Mouse (Mus musculus) lung, postnatal 0 days (tissue): ENCODE data around the gene Ttll3. TPM values are rescaled to one million over a fixed set of nuclear protein-coding genes. Genes with fewer than 3 reads are reported as not detected.
A peak's percentile ranks its signal among the peaks of the same experiment; 100 is the strongest.

Experiments
- ATAC-seq: fragments of 200-750 bp; cut with Nextera tagmentation; 2 replicates; pipeline ENCODE4 v1.8.0; 2017; ENCODE audit warnings: moderate library complexity
- DNase-seq: peaks from one replicate; pipeline ENCODE4 v3.0.0-alpha.2; 2016; ENCODE audit warnings: low spot score
- H3K27ac ChIP-seq: fragments of 300-500 bp; sonication (generic); 2 replicates; pipeline ENCODE4 v1.5.1; 2014; ENCODE audit warnings: antibody characterized with exemption, mild to moderate bottlenecking, low read length, mixed read lengths
- H3K27me3 ChIP-seq: fragments of 300-500 bp; sonication (generic); replicated peaks from 2 replicates; pipeline ENCODE4 v1.6.1; 2014; ENCODE audit warnings: low read length, mixed read lengths; ENCODE audit not compliant: insufficient read depth
- H3K36me3 ChIP-seq: fragments of 300-500 bp; sonication (generic); 2 replicates; pipeline ENCODE4 v1.6.1; 2014; ENCODE audit warnings: low read length, mixed read lengths; ENCODE audit not compliant: insufficient read depth
- H3K4me1 ChIP-seq: fragments of 300-500 bp; sonication (generic); 2 replicates; pipeline ENCODE4 v1.6.1; 2014; ENCODE audit warnings: antibody characterized with exemption, low read depth, low read length, mixed read lengths; ENCODE audit not compliant: insufficient read depth
- H3K4me2 ChIP-seq: fragments of 300-500 bp; sonication (generic); replicated peaks from 2 replicates; pipeline ENCODE4 v1.6.1; 2014; ENCODE audit warnings: low read depth, mild to moderate bottlenecking, low read length, moderate library complexity, mixed read lengths
- H3K4me3 ChIP-seq: fragments of 300-500 bp; sonication (generic); 2 replicates; pipeline ENCODE4 v1.5.1; 2014; ENCODE audit warnings: low read depth, low read length
- H3K9ac ChIP-seq: fragments of 300-500 bp; sonication (generic); replicated peaks from 2 replicates; pipeline ENCODE4 v1.6.1; 2014; ENCODE audit warnings: low read depth, mild to moderate bottlenecking
- H3K9me3 ChIP-seq: fragments of 300-500 bp; sonication (generic); 2 replicates; pipeline ENCODE4 v1.6.1; 2016; ENCODE audit warnings: low read length, mixed read lengths
- CTCF ChIP-seq: IDR thresholded peaks from 2 replicates; pipeline ENCODE4 v1.5.1; 2016; ENCODE audit warnings: antibody characterized with exemption, mild to moderate bottlenecking
- EP300 ChIP-seq: IDR thresholded peaks from 2 replicates; pipeline ENCODE4 v1.6.1; 2016; ENCODE audit warnings: antibody characterized with exemption, mild to moderate bottlenecking, control low read depth
- WGBS: fragments of 180-500 bp; shearing (Covaris S2); extraction: QIAGEN DNeasy Blood & Tissue Kit; methylation state at CpG from one replicate; pipeline ENCODE4 v1.1.7; 2014; 5-methylcytosine and 5-hydroxymethylcytosine counted together
- polyA plus RNA-seq: library from polyadenylated mRNA; unstranded; fragments of >200 nt; fragmentation: Nextera tagmentation; extraction: Ambion mirVana; gene quantifications from 2 replicates; pipeline ENCODE4 v1.2.1, GENCODE M21; 2015

Gene Ttll3
- polyA plus RNA-seq, 1 experiment from 2014 or later, result 12.4 TPM

DNA sequence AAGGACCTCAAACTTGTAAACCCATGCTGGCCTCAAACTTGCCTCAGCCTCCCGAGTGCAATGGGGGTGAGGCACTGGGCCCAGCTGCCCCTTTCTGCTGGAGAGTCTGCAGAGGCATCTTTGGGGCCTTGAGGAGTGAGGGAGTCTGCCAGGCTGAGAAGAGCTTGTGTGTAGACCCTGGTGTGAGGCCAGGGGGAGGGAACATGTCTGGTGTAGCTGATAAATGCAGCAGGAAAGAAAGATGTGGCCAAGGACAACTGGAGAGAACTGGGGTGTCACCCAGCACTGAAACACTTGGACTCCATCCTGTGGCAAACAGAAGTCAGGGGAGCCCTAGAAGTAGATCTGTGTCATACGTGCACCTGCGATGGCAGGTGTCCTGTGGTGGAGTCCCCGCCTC, 15.6 kb upstream of the Ttll3 start:
- H3K4me2 ChIP-seq, result no peak overlapping the region
- H3K27me3 ChIP-seq, result no peaks in the 10 kb centered on the region
- no peak for ATAC-seq
- H3K4me3 ChIP-seq, result no peak overlapping the region
- WGBS, result 93% methylated on average over 4 of the region's 4 CpGs
- no peaks in the 10 kb centered on the region for H3K4me1 ChIP-seq
- H3K36me3 ChIP-seq, result peaks cover 45% of the 10 kb centered on the region
- H3K9me3 ChIP-seq, result no peaks in the 10 kb centered on the region
- no peak for DNase-seq
- H3K27ac ChIP-seq, result no peak overlapping the region
- H3K9ac ChIP-seq, result no peak overlapping the region
- TF ChIP-seq CTCF (no peak), EP300 (no peak)

DNA sequence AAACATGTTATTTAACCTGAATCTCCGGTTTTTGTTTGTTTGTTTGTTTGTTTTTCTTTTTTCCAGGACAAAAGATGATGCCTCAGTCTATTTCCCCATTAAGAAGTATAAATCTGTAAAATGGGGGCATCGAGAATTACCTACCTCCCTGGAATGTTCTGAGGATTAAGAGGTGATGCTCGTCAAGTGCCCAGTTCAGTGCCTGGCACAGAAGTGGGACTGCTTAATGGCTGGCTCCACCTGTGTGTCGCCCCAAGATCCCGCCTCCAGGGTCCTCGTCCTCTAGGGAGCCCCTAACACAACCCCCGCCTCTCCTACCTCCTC, 11.9 kb upstream of the Ttll3 start:
- ATAC-seq (no peak), DNase-seq (no peak)
- WGBS, result 5% methylated on average over 6 of the region's 7 CpGs
- 0 out of 2 replicates have a peak, but pooled peaks cover 3% of the 10 kb centered on the region for H3K4me1 ChIP-seq
- peak overlapping the region; percentile 82 for H3K4me2 ChIP-seq
- H3K27me3 ChIP-seq, result no peaks in the 10 kb centered on the region
- H3K9ac ChIP-seq, result peak overlapping the region; percentile 85
- peaks cover 31% of the 10 kb centered on the region for H3K36me3 ChIP-seq
- TF ChIP-seq CTCF (no peak), EP300 (no peak)
- peak overlapping the region; percentile 82 for H3K27ac ChIP-seq
- H3K4me3 ChIP-seq, result peak overlapping the region; percentile 85
- no peaks in the 10 kb centered on the region for H3K9me3 ChIP-seq

DNA sequence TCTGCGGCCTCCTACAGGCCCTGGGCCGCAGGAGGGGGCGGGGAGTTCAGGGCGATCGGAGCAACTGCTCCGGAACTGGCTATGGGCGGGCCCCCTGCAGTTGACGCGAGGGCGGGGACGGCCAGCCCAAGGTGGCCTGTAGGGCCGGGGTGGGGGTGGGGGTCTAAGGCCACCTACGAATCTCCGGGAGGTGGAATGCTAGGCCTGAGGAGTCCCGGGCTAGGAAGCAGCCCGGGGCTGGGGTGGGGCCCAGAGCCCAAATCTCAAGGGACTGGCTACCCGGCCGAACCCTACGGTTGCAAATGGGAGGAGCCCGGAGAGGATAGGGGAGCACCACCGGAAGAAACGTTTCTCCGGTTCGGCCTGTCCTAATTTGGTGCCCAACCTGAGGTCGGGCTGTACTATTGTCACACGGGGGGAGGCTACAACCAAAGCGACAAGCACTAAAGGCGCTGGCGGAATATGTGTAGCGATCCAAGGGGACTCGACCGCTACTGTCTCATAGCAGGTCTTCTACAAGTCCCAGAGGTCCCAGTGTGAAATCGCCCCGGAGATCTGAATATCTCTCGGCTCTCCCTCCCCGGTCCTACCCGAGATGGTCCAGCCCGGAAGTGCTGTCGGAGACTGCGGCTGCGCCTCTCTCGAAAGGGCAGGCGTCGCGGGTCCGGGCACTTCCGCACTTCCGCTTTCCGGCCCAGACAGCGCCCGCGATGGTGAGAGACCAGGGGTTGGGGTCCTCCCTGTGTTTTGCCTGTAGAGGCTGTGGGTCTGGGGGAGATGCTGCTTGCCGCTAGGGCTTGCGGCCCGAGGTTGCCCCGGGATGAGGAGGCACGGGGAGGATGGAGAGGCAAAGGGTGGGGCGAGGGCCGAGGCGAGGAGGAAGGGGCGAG, 11.3 kb upstream of the Ttll3 start, which contains the start of the genes Tada3 and Arpc4:
Tada3 (minus strand) TSS at position 388 of the 890 bp plus-strand sequence.
Arpc4 (plus strand) TSS at position 620 of the 890 bp plus-strand sequence.
- WGBS, result under 1% methylated on average over 58 of the region's 61 CpGs
- peak within 1 kb of the TSS; percentile 85 for H3K4me3 ChIP-seq
- H3K9me3 ChIP-seq, result no peaks in the 10 kb centered on the region
- peak within 1 kb of the TSS; percentile 82 for H3K4me2 ChIP-seq
- no peaks in the 10 kb centered on the region for H3K27me3 ChIP-seq
- TF ChIP-seq CTCF, result peak; percentile 54
- TF ChIP-seq EP300, result peak; percentile 85
- DNase-seq (peak; percentile 99), ATAC-seq (peak; percentile 96)
- peak within 1 kb of the TSS; percentile 85 for H3K9ac ChIP-seq
- H3K27ac ChIP-seq, result peak within 1 kb of the TSS; percentile 82
- 0 out of 2 replicates have a peak, but pooled peaks cover 3% of the 10 kb centered on the region for H3K4me1 ChIP-seq
- peaks cover 31% of the 10 kb centered on the region for H3K36me3 ChIP-seq

DNA sequence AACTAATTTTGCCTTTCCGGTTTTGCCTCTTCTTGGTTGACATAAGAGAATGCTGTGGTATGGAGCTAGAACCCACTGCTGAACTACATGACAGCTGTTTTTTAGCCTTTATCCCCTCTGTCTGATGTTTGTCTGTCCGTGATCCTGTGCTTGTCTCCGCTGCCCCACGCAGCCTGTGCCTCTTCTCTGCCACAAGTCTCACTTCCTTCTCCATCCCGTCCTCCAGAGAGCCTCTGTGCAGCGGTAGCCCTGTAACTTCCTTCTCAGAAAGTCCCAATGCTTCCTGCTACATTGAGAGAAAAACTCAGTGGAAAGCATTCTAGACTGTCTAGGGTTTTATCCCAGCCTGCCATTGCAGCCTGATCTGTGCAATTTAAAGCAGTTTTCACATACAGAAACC, 9.8 kb upstream of the Ttll3 start:
- WGBS, result 56% methylated on average over 6 of the region's 6 CpGs
- H3K9me3 ChIP-seq, result no peaks in the 10 kb centered on the region

DNA sequence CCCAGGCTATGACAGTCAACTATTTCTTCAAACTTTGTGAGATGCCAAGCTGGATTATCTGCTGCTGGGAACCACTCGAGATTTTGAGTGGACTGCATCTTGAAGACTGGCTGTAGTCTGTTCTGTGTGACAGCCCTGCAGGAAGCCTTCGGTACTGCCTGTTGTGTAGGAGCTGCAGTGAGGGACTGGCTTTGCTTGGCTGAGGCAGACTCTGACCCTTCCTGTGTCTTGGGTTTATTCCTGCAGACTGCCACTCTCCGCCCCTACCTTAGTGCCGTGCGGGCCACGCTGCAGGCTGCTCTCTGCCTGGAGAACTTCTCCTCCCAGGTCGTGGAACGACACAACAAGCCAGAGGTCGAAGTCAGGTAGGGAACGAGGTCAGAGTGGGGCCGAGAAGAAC, 8.6 kb upstream of the Ttll3 start:
- ATAC-seq (no peak), DNase-seq (no peak)
- H3K27me3 ChIP-seq, result no peaks in the 10 kb centered on the region
- H3K4me1 ChIP-seq, result 0 out of 2 replicates have a peak, but pooled peaks cover 3% of the 10 kb centered on the region
- no peak overlapping the region for H3K27ac ChIP-seq
- H3K4me2 ChIP-seq, result no peak overlapping the region
- no peak overlapping the region for H3K4me3 ChIP-seq
- TF ChIP-seq CTCF, result peak; percentile 23; the same call in 1 of the 2 replicates
- TF ChIP-seq EP300, result no peak
- WGBS, result 91% methylated on average over 11 of the region's 11 CpGs
- peaks cover 25% of the 10 kb centered on the region for H3K36me3 ChIP-seq
- no peak overlapping the region for H3K9ac ChIP-seq
- H3K9me3 ChIP-seq, result no peaks in the 10 kb centered on the region

More for the DNA sequence above, 9.8 kb upstream of the Ttll3 start:
- Histone ChIP-seq H3K4me2 (peak overlapping the region; percentile 82), H3K27ac (no peak overlapping the region), H3K4me3 (peak overlapping the region; percentile 85; the same call in 1 of the 2 replicates), H3K4me1 (0 out of 2 replicates have a peak, but pooled peaks cover 3% of the 10 kb centered on the region), H3K36me3 (peaks cover 24% of the 10 kb centered on the region), H3K9ac (no peak overlapping the region), H3K27me3 (no peaks in the 10 kb centered on the region)
- no peak for ATAC-seq
- TF ChIP-seq CTCF, result no peak
- no peak for TF ChIP-seq EP300
- peak; percentile 37 for DNase-seq

DNA sequence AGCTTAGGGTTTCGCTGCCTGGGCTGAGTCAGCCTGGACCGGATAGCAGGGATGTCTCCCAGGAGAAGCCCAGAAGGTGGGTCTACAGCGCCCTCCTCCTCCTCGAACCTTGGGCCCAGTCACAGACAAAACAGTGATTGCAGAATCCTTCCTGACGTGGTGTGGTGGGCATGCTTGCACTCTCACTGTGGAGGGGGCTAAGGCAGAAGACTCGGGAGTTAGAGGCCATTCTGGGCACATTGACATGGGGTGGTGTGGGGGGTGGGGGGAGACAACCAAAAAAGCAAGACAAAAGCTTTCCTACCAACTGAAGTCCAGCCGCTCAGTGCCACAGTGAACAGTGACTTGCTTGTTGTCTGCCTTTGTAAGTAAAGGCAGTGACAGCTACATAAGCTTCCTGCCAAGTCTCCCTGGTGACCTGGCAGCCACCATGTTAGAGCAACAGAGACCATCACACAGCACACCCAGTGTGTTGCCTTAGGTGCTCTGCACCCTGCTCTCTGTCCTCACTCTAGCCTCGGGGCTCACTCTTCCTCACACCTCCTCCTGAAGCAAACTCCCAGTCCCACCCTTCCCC, 4.6 kb upstream of the Ttll3 start:
- no peak overlapping the region for H3K4me2 ChIP-seq
- peaks cover 54% of the 10 kb centered on the region for H3K36me3 ChIP-seq
- TF ChIP-seq EP300 (no peak), CTCF (no peak)
- DNase-seq (no peak), ATAC-seq (no peak)
- no peak overlapping the region for H3K9ac ChIP-seq
- 93% methylated on average over 8 of the region's 8 CpGs for WGBS
- no peak overlapping the region for H3K4me3 ChIP-seq
- H3K27ac ChIP-seq, result no peak overlapping the region
- H3K4me1 ChIP-seq, result no peaks in the 10 kb centered on the region
- H3K27me3 ChIP-seq, result no peaks in the 10 kb centered on the region
- H3K9me3 ChIP-seq, result no peaks in the 10 kb centered on the region
